Mouse (Mus musculus): ENCODE measurements around the gene Saa2. TPM values are rescaled to one million over a fixed set of nuclear protein-coding genes. Genes with fewer than 3 reads are reported as not detected.

The Saa2 gene
- total and polyA plus RNA-seq, 3 experiments: not detected

- DNase-seq (ENCODE audit: extremely low read depth): no peak
- in situ Hi-C loops (cut with MboI; ENCODE audit: low pct_ligation_motif_present, low pct_unique_long_range_greater_than_20kb, low sequenced_read_pairs): no loop called here
- Histone ChIP-seq H3K79me2 (replicated peaks; ENCODE audit: control insufficient read depth, extremely low read depth, insufficient read depth, poor library complexity, severe bottlenecking) (no peaks in the 10 kb centered on the region), H3K9me3 (replicated peaks; ENCODE audit: low read length) (no peaks in the 10 kb centered on the region), H3K36me3 (replicated peaks in 1 of 2; ENCODE audit: control insufficient read depth in 1 of 2, insufficient read depth in 1 of 2, low read length in 1 of 2) (no peaks in the 10 kb centered on the region), H3K4me3 (replicated peaks in 1 of 3; ENCODE audit: low read depth in 2 of 3, low read length in 2 of 3, poor library complexity in 1 of 3) (no peak overlapping the region), H3K27ac (ENCODE audit: insufficient read depth, low read depth) (no peak overlapping the region), H3K27me3 (replicated peaks) (no peaks in the 10 kb centered on the region), H3K4me1 (ENCODE audit: control insufficient read depth in 1 of 2, insufficient read depth in 2 of 2) (peaks cover 11 to 31% of the 10 kb centered on the region in 2 experiments; a peak in 3 of 4 replicates), H3K9ac (ENCODE audit: insufficient read depth, low read depth) (no peak overlapping the region), H3K4me2 (ENCODE audit: insufficient read depth, low read depth, poor library complexity, severe bottlenecking) (0 out of 2 replicates have a peak overlapping the region, but pooled peaks have one; percentile 29)
- dilution Hi-C loops (cut with MboI; ENCODE audit: extremely low pct_ligation_motif_present, extremely low pct_unique_long_range_greater_than_20kb, low sequenced_read_pairs): no loop called here
- TF ChIP-seq PAX5 (IDR thresholded peaks at IDR 0.05; ENCODE audit: low read length) (no peak), JUND (conservative IDR thresholded peaks at IDR 0.05; ENCODE audit: low read depth, low read length) (no peak)
These were observed 27.2 kb upstream of the Saa2 start for GRCm38 (mm10) chr7:46724396-46724795.

- Histone ChIP-seq H3K9me3 (replicated peaks; ENCODE audit: low read length) (no peaks in the 10 kb centered on the region), H3K4me2 (ENCODE audit: insufficient read depth, low read depth, poor library complexity, severe bottlenecking) (no peak overlapping the region), H3K27me3 (replicated peaks) (no peaks in the 10 kb centered on the region), H3K4me1 (ENCODE audit: control insufficient read depth in 1 of 2, insufficient read depth in 2 of 2) (peaks cover 6 to 19% of the 10 kb centered on the region in 2 experiments; a peak in 3 of 4 replicates), H3K79me2 (replicated peaks; ENCODE audit: control insufficient read depth, extremely low read depth, insufficient read depth, poor library complexity, severe bottlenecking) (no peaks in the 10 kb centered on the region), H3K36me3 (replicated peaks in 1 of 2; ENCODE audit: control insufficient read depth in 1 of 2, insufficient read depth in 1 of 2, low read length in 1 of 2) (no peaks in the 10 kb centered on the region), H3K27ac (ENCODE audit: insufficient read depth, low read depth) (no peak overlapping the region), H3K4me3 (replicated peaks in 1 of 3; ENCODE audit: low read depth in 2 of 3, low read length in 2 of 3, poor library complexity in 1 of 3) (no peak overlapping the region), H3K9ac (ENCODE audit: insufficient read depth, low read depth) (no peak overlapping the region)
- dilution Hi-C loops (cut with MboI; ENCODE audit: extremely low pct_ligation_motif_present, extremely low pct_unique_long_range_greater_than_20kb, low sequenced_read_pairs) (no loop called here), in situ Hi-C loops (cut with MboI; ENCODE audit: low pct_ligation_motif_present, low pct_unique_long_range_greater_than_20kb, low sequenced_read_pairs) (no loop called here)
- TF ChIP-seq SIN3A (IDR thresholded peaks at IDR 0.05; ENCODE audit: low read length) (no peak), ZC3H11A (IDR thresholded peaks at IDR 0.05; ENCODE audit: low read depth, low read length) (no peak), RAD21 (IDR thresholded peaks at IDR 0.05; ENCODE audit: low read depth, low read length) (no peak), EP300 (IDR thresholded peaks at IDR 0.05; ENCODE audit: low read length) (no peak), RCOR1 (conservative IDR thresholded peaks at IDR 0.05; ENCODE audit: low read depth, low read length) (no peak), MXI1 (IDR thresholded peaks at IDR 0.05; ENCODE audit: low read depth, low read length) (no peak), USF2 (conservative IDR thresholded peaks at IDR 0.05; ENCODE audit: low read depth, low read length) (no peak), MEF2A (IDR thresholded peaks at IDR 0.05; ENCODE audit: borderline replicate concordance, low read depth, low read length) (no peak), BHLHE40 (IDR thresholded peaks at IDR 0.05; ENCODE audit: low read depth, low read length) (no peak), POLR2A (IDR thresholded peaks at IDR 0.05; ENCODE audit: low read depth, low read length) (no peak), CHD2 (IDR thresholded peaks at IDR 0.05; ENCODE audit: low read length) (no peak), USF1 (IDR thresholded peaks at IDR 0.05; ENCODE audit: low read depth, low read length) (no peak), MAX (IDR thresholded peaks at IDR 0.05; ENCODE audit: low read length) (no peak), UBTF (IDR thresholded peaks at IDR 0.05; ENCODE audit: low read depth, low read length) (no peak), PAX5 (IDR thresholded peaks at IDR 0.05; ENCODE audit: low read length) (no peak), CHD1 (IDR thresholded peaks at IDR 0.05; ENCODE audit: low read depth, low read length) (no peak)
- no peak for DNase-seq (ENCODE audit: extremely low read depth)
These were observed 24.0 kb upstream of the Saa2 start for GRCm38 (mm10) chr7:46727584-46727983.

Measured in CH12.LX (cell line).